Mouse (Mus musculus) right cerebral cortex, postnatal 10 days (tissue): Measurements from ENCODE around the gene Flna.
A peak's percentile ranks its signal among the peaks of the same experiment; 100 is the strongest.
"Not testable (repeated sequence)": the region's sequence is repeated elsewhere in the genome, so short reads cannot be mapped to it uniquely, and the experiment has no call there.

ENCODE experiments used
- DNase-seq, 2 experiments: peaks; one replicate each; pipeline ENCODE4 v3.0.0; 2021; ENCODE audit warnings: low spot score in 2 of 2

Gene Flna

DNA sequence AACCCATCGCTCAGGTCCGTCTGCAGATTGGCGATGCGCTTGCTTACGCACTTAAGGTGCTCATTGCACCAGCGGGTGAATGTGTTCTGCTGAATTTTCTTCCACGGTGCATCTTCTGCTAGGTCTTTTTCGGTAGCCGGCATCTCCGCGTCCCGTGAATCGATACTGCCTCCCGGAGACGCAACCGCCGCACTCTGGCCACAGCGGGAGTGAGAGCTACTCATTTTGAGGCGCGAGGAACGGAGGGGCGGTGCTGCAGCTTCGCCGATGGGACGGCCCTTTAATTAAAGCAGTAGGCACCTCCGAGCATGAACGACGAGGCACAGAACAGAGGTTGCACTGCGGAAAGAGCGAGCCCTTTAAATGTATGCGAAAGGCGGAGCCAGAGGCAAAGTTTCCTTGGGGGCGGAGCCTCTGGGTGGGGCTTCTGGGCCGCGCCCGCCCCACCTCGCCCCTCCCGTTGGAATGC lies 3.4 kb downstream of the Flna start:
- DNase-seq: peak; percentile 92 to 95

DNA sequence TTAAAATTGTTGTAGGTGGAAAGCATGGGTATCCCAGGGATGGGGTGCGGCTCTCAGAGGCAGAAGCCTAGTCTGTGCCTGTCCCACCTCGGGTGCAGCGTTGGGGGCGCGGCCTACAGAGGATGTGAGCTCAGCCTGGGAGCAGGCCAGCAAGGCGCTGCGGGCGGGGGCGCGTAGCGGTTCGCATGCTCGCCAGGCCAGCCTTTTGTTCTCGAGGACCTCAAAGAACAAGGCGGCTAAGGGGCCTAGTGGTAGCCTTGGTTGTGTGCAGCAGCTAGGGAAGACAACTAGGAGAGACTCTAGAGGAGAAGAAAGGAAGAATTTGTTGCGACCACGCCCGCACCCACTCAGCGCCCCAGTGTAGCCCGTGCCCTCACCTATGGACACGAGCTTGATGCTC lies 3.9 kb downstream of the Flna start:
- DNase-seq: peak; percentile 83 to 84

- DNase-seq: no peak
Measured at GRCm38 (mm10) chrX:74245107-74245506, 4.5 kb downstream of the Flna start.

DNA sequence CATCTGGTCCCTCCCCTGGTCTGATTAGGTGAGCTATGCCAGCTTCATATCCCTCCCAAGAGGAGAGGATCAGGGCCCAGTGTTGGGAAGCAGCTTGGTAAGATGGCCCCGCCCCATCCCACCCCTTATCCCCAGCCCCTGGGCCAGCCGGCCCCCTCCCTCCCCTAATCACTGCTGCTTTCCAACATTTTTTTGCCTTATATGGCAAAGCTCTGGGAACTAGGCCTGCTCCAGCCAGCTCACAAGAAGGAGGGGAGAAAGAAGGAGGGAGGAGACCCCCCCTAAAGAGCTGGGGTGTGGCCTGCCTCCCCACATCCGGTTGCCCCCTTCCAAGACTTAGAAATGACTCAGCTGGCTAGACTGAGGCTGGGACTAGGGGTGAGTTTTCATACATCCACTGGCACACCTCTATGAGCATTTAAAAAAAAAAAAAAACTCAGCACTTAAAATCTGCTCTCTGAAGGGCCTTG lies 5.0 kb downstream of the Flna start:
- peak; percentile 39 to 70 for DNase-seq

GRCm38 (mm10) chrX:74243807-74244206 lies 5.8 kb downstream of the Flna start:
- peak in 1 of 2 experiments; percentile 33 for DNase-seq

DNA sequence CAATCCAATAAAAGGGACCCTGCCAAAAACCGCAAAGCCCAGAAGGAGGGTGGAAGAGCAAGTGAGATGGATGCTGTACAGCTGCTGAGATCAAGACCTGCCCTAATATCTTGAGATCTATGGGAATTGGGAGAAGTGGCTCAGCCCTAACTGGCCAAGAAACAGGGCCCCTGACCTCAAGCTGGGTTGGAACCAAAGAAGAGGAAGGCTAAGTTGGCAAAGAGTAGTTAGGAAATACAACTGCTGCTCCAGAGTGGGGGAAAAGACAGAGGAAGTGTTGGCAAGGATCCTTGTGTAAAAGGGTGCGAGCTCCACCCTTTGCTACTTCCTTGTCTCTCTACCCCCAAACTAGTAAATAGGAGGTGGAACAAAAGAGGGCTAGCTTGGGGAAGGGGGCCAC lies 6.2 kb downstream of the Flna start:
- no peak for DNase-seq

GRCm38 (mm10) chrX:74240332-74240731 lies 9.3 kb downstream of the Flna start:
- DNase-seq: no peak

DNA sequence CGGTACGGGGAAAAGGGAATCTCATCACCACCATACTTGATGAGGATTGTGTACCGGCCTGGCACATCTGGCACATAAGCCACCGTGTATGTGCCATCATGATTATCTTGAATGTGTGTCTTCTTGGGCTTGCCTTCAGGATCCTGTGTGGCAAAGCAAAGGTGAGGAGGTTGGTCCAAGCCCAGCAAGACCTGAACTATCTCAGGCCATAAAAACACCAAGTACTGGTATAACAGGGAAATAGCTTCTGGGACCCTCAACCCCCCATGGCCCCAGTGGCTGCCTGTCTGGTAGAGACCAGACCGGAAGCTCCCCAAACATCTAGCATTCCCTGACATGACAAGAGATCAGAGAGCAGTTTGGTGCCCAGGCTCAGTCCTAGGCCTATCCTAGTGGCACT lies 16.4 kb downstream of the Flna start:
- DNase-seq: no peak

GRCm38 (mm10) chrX:74230038-74230437 lies 19.6 kb downstream of the Flna start:
- DNase-seq: no peak

GRCm38 (mm10) chrX:74220099-74220498 lies 29.5 kb downstream of the Flna start:
- DNase-seq: not testable (repeated sequence)

- no peak for DNase-seq
Measured at GRCm38 (mm10) chrX:74219449-74219848, 30.2 kb downstream of the Flna start.

DNA sequence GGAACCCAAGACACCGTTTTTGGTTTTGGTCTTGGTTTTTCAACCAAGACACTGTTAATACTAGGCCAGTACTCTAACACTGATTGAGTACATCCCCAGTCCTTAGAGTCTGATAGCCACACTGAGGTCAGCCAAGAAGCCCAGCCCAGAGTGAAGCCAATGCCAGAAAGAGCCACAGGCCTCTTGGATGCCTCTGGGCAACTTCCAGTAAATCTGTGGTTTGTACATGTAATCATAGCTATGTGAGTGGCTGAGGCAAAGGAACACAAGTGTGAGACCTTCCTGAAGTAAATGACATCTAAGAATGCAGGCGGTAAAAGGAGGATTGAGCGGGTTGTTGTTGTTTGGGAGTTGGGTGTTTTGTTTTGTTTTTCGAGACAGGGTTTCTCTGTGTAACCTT lies 31.1 kb downstream of the Flna start:
- DNase-seq: no peak

- DNase-seq: no peak
Measured at GRCm38 (mm10) chrX:74203556-74203955, 46.1 kb downstream of the Flna start.

- DNase-seq: no peak
Measured at GRCm38 (mm10) chrX:74176959-74177358, 72.7 kb downstream of the Flna start, which contains the start of gene Tktl1. Gene Tktl1 (plus strand): TSS chrX:74177259.
